Mouse (Mus musculus) hindbrain, embryonic 10.5 days (tissue): ENCODE results near the gene Abl1. TPM values are rescaled to one million over a fixed set of nuclear protein-coding genes. Genes with fewer than 3 reads are reported as not detected.

Source experiments
- DNase-seq: peaks from one replicate; pipeline ENCODE4 v3.0.0-alpha.2; 2017; ENCODE audit warnings: low spot score
- H3K27ac ChIP-seq: fragments of 300-500 bp; sonication (generic); 2 replicates; pipeline ENCODE4 v1.5.1; 2016; ENCODE audit warnings: mild to moderate bottlenecking, moderate library complexity
- H3K27me3 ChIP-seq: fragments of 300-500 bp; sonication (generic); 2 replicates; pipeline ENCODE4 v1.6.1; 2016; ENCODE audit warnings: mild to moderate bottlenecking; ENCODE audit not compliant: poor library complexity, insufficient read depth, severe bottlenecking
- H3K36me3 ChIP-seq: fragments of 300-500 bp; sonication (generic); 2 replicates; pipeline ENCODE4 v1.6.1; 2016; ENCODE audit warnings: mild to moderate bottlenecking, moderate library complexity
- H3K4me1 ChIP-seq: fragments of 300-500 bp; sonication (generic); replicated peaks from 2 replicates; pipeline ENCODE4 v1.6.1; 2016; ENCODE audit warnings: mild to moderate bottlenecking
- H3K4me3 ChIP-seq: fragments of 300-500 bp; sonication (generic); 2 replicates; pipeline ENCODE4 v1.5.1; 2016; ENCODE audit warnings: mild to moderate bottlenecking, moderate library complexity
- H3K9me3 ChIP-seq: fragments of 300-500 bp; sonication (generic); 2 replicates; pipeline ENCODE4 v1.6.1; 2016; ENCODE audit warnings: mild to moderate bottlenecking, moderate library complexity
- WGBS: fragments of 180-500 bp; shearing (Covaris S2); methylation state at CpG from one replicate; pipeline ENCODE4 v1.1.7; 2016; 5-methylcytosine and 5-hydroxymethylcytosine counted together
- polyA plus RNA-seq: library from polyadenylated mRNA; unstranded; fragments of >200 nt; fragmentation: Nextera tagmentation; extraction: Ambion mirVana; gene quantifications from 2 replicates; pipeline ENCODE4 v1.2.1, GENCODE M21; 2016

Gene Abl1
- polyA plus RNA-seq, 1 experiment from 2014 or later, result 43.9 TPM

DNA sequence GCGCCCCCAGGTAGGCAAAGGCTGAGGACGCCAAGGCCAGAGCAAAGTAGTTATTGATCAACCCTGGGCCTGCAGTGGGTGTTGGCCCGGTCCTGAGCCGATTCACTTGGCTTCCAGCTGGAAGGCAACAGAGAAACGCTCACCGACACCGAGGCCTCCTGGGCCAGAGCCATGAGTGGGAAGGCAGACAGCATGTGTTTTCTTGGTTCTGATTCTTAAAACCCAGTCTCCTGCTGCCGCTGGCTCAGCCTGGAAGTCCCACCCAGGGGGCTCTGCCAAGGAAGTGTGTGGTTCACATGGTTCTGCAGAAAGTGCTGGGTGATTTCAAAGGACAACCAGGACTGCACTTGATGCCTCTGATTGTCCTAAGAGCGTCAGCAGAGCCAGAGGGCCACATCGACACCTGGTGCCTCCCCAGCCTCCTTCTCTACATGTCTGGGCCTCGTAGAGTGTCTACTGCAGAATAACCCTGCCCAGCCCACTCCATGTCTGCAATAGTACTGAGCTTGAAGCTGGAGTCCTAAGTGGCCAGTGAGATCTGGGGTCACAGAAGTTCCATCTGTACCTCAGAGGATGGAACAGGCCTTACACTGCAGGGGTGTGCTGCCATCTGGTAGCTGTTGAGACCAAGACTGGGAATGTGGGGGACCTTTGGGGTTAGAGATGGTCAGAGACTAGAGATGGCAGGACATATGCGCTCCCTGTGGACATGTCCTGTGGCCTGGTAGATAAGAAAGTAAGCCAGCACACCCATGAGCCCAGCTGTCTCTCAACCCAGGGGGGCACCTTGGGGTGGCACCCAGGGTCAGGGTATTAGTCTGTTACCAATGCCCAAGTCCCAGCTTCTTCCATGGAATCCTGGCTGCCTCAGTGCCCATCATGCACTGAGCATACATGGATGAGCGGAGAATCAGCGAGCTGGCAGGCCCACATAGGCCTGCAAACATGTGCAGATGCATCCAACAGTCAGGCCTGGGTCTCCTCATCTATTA is 138.2 kb downstream of the Abl1 start:
- Histone ChIP-seq H3K4me3 (no peak overlapping the region), H3K9me3 (no peaks in the 10 kb centered on the region), H3K4me1 (peaks cover 63% of the 10 kb centered on the region), H3K27ac (peak overlapping the region; percentile 41; the same call in 1 of the 2 replicates), H3K27me3 (peaks cover 29% of the 10 kb centered on the region), H3K36me3 (no peaks in the 10 kb centered on the region)
- 88% methylated on average over 14 of the region's 14 CpGs for WGBS
- DNase-seq, result no peak

DNA sequence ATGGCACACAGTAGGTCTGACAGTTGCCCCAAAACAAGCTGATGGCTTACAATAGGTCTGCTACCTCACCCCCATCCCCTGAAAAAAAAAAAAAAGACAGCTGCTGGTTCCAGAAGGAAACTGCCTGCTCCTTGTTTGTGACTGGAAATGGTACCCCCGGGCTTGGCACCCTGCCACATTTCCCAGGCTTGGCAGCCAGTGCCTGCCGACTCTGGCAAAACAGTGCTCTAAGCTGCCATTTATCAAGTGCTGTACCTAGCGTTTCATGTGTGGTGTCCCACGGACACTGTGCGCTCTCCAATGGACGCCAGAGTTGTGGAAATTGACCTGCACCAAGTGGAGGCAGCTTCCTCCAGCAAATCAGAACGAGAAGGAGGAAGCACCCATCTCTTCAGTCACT is 139.7 kb downstream of the Abl1 start:
- no peaks in the 10 kb centered on the region for H3K9me3 ChIP-seq
- peaks cover 15% of the 10 kb centered on the region for H3K27me3 ChIP-seq
- H3K4me1 ChIP-seq, result peaks cover 54% of the 10 kb centered on the region
- no peak overlapping the region for H3K4me3 ChIP-seq
- H3K36me3 ChIP-seq, result no peaks in the 10 kb centered on the region
- DNase-seq, result no peak
- 70% methylated on average over 7 of the region's 7 CpGs for WGBS
- H3K27ac ChIP-seq, result peak overlapping the region; percentile 46; the same call in 1 of the 2 replicates

DNA sequence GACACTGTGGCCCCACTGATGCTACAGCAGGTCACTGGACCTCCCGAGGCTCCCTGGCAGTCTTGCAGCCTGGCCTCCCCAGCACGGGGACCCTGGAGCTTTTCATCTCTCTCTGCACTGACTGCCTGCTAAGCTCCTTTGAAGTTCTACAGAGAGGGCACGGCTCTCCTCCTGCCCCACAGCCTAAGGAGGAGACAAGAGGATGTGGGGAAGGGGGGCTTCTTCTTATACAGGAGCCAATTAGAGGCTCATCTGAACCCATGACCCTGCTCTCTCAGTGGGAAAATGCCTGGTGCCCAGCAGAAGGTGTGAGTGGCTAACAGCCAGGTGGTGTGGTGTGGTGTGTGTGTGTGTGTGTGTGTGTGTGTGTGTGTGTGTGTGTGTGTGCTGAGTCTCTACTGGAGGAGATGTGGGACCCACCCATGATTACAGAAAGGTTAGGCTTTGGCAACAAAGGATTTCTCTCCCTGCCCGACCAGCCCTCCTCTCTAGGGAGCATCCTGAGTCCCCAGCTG is 140.2 kb downstream of the Abl1 start:
- H3K36me3 ChIP-seq, result no peaks in the 10 kb centered on the region
- no peaks in the 10 kb centered on the region for H3K9me3 ChIP-seq
- no peak for DNase-seq
- H3K4me1 ChIP-seq, result peaks cover 49% of the 10 kb centered on the region
- H3K4me3 ChIP-seq, result no peak overlapping the region
- H3K27ac ChIP-seq, result peak overlapping the region; percentile 46; the same call in 1 of the 2 replicates
- WGBS, result 11% methylated on average over 4 of the region's 4 CpGs
- H3K27me3 ChIP-seq, result peaks cover 10% of the 10 kb centered on the region

DNA sequence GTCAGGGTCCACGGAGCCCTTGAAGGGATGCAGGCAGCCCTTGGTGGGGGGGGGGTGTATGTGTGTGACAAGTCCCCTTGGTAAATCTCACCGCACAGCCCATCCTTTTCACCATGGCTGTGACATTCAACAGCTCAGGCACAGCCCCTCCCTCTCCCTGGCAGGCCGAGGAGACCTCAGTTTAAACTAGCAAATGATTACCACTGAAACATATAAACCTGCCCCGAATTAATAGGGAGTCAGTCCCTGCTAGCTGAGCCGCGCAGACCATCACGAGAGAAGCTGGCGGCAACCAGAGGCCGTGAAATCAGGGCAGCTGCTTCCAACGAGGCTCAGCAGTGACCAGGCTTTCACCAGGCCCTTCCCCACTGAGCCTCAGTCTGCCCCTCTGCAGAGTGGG is 147.9 kb downstream of the Abl1 start:
- 62% methylated on average over 10 of the region's 10 CpGs for WGBS
- H3K36me3 ChIP-seq, result no peaks in the 10 kb centered on the region
- no peaks in the 10 kb centered on the region for H3K9me3 ChIP-seq
- H3K27me3 ChIP-seq, result peaks cover 49% of the 10 kb centered on the region
- H3K4me1 ChIP-seq, result peaks cover 45% of the 10 kb centered on the region
- no peak for DNase-seq
- no peak overlapping the region for H3K4me3 ChIP-seq
- H3K27ac ChIP-seq, result peak overlapping the region; percentile 13; the same call in 1 of the 2 replicates

DNA sequence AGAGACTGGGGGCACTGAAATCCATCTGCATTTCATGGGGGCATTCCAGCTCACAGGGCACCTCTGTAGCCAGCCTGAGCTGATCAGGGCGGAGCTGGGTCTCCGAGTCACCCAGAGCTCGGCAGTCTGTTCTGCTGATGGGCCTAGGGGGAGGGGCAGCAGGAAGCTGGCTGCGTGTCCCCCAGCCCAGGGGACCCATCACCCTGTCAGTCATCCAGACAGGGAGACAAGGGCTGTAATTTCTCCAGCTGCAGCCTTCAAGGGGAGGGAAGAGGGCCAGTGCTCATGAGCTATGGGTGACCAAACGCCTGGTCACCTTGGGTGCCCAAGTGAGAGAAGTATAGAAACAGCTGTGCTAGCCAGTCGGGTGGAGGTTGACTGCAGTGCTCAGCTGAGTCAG is 148.8 kb downstream of the Abl1 start:
- WGBS, result 38% methylated on average over 6 of the region's 6 CpGs

DNA sequence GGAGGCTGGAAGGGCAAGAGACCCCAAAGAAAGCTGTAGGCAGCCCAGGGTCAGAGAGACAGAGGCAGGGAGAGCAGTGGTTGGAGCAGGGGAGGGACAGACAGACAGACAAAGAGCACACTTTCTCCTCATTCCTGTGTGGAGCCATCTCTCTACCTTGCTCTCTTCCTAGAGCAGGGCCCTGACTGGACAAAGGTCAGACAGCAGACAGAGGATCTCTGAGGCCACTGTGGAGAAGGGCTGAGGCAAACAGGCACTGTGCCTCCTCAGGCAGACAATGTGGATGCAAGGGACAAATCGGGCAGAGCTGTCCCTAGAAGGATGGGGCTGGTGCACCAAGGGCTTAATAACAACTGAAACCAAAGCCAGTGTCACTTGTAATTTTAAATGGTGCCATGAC is 150.7 kb downstream of the Abl1 start:
- peaks cover 47% of the 10 kb centered on the region for H3K4me1 ChIP-seq
- H3K4me3 ChIP-seq, result no peak overlapping the region
- no peak for DNase-seq
- no peaks in the 10 kb centered on the region for H3K36me3 ChIP-seq
- H3K27ac ChIP-seq, result no peak overlapping the region
- WGBS, result 52% methylated on average over 1 of the region's 1 CpGs
- H3K27me3 ChIP-seq, result peaks cover 74% of the 10 kb centered on the region
- no peaks in the 10 kb centered on the region for H3K9me3 ChIP-seq

More for the DNA sequence above, 148.8 kb downstream of the Abl1 start:
- Histone ChIP-seq H3K4me1 (peaks cover 45% of the 10 kb centered on the region), H3K4me3 (no peak overlapping the region), H3K9me3 (no peaks in the 10 kb centered on the region), H3K27me3 (peaks cover 58% of the 10 kb centered on the region), H3K36me3 (no peaks in the 10 kb centered on the region), H3K27ac (no peak overlapping the region)
- DNase-seq, result no peak

DNA sequence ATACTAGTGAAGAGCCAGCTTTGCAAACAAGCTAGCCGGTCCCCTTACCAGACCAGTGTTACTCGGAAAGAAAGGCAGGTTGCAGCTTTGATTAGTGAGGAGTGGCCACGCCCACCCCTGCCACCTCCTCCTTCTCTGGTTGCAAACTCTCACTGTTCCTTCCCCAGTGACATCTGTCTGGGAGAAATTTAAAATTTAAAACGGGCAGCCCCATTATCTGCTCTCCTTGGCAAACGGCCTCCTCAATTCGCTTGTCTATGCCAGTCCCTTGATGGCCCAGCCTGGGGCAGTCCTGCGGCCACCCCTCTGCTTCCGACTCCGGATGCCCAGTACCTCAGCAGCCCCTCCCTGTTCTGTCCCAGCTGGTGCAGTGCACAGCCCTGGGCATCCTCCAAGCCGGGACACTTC is 156.6 kb downstream of the Abl1 start:
- H3K27me3 ChIP-seq, result peaks cover 84% of the 10 kb centered on the region

DNA sequence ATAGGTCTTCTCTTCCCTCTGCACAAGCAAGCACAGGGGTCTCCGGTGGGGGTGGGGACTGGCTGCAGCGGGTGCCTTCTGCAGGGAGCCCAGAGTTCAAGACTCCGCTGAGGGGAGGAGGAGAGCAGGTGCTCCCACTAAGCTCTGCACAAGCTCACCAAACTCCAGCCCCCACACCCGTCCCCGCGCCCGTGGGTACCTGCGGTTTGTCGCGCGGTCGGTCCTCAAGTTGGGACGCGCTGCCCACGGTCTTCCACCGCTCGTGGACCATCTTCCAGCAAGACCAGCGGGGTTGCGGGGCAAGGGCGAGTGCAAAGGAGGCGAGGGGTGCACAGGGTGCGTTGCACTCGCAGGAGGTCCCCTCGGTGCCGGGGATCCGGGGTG is 157.3 kb downstream of the Abl1 start:
- Histone ChIP-seq H3K4me1 (peaks cover 53% of the 10 kb centered on the region), H3K27me3 (peaks cover 76% of the 10 kb centered on the region), H3K36me3 (no peaks in the 10 kb centered on the region), H3K9me3 (no peaks in the 10 kb centered on the region), H3K4me3 (peak overlapping the region; percentile 67), H3K27ac (peak overlapping the region; percentile 74)
- WGBS, result 2% methylated on average over 26 of the region's 26 CpGs
- DNase-seq, result peak; percentile 24

More for the DNA sequence above, 156.6 kb downstream of the Abl1 start:
- peak; percentile 29 for DNase-seq
- Histone ChIP-seq H3K4me3 (peak overlapping the region; percentile 67), H3K9me3 (no peaks in the 10 kb centered on the region), H3K36me3 (no peaks in the 10 kb centered on the region), H3K27ac (no peak overlapping the region), H3K4me1 (peaks cover 50% of the 10 kb centered on the region)
- WGBS, result 6% methylated on average over 10 of the region's 10 CpGs

DNA sequence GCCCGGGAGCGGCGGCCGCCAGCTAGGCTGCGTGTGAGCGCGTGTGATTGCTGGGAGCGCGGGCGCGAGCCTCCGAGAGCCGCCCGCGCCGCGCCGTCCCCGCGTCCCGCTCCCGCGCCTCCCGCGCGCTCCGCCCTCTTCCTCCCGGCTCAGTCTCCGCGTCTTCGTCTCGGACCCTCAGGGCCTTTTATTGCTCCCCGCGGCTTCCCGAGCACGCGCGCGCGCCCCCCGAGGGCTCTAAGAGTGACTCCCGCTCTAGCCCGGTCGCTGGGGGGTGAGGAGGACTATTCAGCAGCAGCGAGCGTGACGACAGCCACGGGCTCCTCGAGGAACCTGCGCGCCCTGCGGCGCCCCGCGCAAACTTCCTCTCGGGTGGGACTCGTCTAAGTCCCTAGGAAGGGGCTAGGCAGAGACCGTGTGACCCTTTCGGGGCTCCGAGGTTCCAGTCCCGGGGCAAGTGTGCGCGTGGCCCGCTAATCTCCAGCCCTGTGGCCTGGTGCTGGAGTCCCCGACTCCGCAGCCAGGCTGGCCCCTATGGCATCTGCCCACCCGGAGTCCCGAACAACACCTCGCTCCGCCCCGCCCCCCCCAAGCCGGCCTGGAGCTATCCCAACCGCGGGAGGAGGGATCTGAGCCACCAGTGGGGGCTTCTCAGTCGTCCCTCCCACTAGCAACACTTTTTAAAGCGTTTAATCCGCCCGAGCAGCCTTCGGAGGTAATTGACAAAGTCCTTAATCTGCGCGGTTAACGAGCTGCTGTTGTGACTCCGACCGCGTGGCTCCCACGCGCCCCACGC is 157.9 kb downstream of the Abl1 start, which contains the start of gene Fibcd1:
Fibcd1 (minus strand) TSS at position 110 of the 796 bp plus-strand sequence.
- Histone ChIP-seq H3K27me3 (peaks cover 73% of the 10 kb centered on the region), H3K4me1 (peaks cover 57% of the 10 kb centered on the region), H3K27ac (peak within 1 kb of the TSS; percentile 74), H3K4me3 (peak within 1 kb of the TSS; percentile 67), H3K36me3 (no peaks in the 10 kb centered on the region), H3K9me3 (no peaks in the 10 kb centered on the region)
- WGBS, result under 1% methylated on average over 87 of the region's 88 CpGs
- DNase-seq, result peak; percentile 46

DNA sequence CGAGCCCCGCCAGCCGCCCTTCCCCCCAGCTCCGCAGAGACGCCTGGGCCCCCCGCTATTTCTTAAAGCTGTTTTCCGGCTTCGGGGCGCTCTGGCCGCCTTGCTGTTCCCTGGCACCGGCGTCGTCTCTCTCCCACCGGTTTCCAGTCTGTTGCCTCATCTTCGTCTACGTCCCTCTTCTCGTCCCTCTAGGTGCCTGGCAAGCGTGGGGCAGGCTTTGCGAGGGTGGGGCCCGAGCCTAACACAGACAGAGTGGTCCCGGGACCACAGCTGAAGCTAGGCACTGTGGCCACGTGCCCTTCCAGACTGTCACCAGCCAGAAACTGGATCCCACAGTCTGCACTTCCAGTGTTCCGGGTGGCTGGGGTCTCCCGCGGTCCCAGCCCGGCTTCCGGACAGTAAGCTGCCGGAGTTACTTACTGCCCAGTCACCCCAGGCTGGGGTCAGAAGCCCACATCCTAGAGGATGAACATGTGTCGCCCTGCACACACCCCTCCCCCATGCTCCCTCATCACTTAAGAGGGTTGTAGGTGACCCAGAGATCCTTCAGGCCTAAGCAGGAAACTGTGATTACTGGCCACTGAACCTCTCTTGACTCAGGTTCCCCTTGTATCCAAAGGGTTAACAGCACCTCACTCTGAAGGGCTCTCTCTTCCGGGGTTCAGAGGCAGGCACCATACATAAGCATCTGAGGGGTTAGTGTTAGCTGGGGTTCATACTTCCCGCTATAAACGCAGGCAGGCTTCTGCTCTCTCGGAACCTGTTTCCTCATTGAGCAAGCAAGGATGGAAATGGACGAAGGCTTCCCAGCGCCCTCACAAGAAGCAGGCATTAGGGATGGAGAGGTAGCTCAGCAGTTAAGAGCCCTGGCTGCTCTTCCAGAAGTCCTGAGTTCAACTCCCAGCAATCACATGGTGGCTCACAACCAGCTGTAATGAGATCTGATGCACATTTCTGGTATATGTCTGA is 158.8 kb downstream of the Abl1 start:
- peaks cover 68% of the 10 kb centered on the region for H3K27me3 ChIP-seq
- H3K4me1 ChIP-seq, result peaks cover 66% of the 10 kb centered on the region
- H3K9me3 ChIP-seq, result no peaks in the 10 kb centered on the region
- DNase-seq, result peak; percentile 38
- H3K36me3 ChIP-seq, result no peaks in the 10 kb centered on the region
- WGBS, result 4% methylated on average over 35 of the region's 35 CpGs
- H3K27ac ChIP-seq, result peak overlapping the region; percentile 74
- peak overlapping the region; percentile 67 for H3K4me3 ChIP-seq

DNA sequence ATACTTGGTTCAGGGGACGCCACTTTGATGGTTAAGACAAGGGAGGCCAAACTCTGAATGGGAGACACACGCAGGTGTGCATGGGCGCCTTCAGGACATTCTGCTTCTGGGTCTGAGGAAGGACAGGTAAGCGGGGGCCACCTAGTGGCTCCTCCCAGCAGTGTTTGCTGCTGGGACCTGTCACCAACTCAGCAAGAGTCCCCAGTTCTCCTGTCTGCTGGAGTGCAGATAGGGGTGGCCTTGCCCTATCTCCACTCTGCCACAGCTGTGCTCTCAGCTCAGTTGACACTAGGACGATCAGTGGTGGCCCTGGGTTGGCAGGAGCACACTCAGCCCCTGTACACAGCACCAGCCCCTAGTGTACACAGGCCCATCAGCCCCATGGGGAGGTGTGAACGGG is 159.7 kb downstream of the Abl1 start:
- H3K4me3 ChIP-seq, result no peak overlapping the region
- H3K27ac ChIP-seq, result peak overlapping the region; percentile 5; the same call in 1 of the 2 replicates
- no peak for DNase-seq
- peaks cover 70% of the 10 kb centered on the region for H3K4me1 ChIP-seq
- H3K9me3 ChIP-seq, result no peaks in the 10 kb centered on the region
- 22% methylated on average over 6 of the region's 6 CpGs for WGBS
- peaks cover 60% of the 10 kb centered on the region for H3K27me3 ChIP-seq
- H3K36me3 ChIP-seq, result no peaks in the 10 kb centered on the region
